Mouse (Mus musculus): Measurements from ENCODE around the gene Angptl3. TPM values are rescaled to one million over a fixed set of nuclear protein-coding genes. Genes with fewer than 3 reads are reported as not detected.

The Angptl3 gene
- 1.1 and 4.1 TPM in 2 replicates for polyA plus RNA-seq (2015; fragmentation: Nextera tagmentation; extraction: Ambion mirVana)

DNA sequence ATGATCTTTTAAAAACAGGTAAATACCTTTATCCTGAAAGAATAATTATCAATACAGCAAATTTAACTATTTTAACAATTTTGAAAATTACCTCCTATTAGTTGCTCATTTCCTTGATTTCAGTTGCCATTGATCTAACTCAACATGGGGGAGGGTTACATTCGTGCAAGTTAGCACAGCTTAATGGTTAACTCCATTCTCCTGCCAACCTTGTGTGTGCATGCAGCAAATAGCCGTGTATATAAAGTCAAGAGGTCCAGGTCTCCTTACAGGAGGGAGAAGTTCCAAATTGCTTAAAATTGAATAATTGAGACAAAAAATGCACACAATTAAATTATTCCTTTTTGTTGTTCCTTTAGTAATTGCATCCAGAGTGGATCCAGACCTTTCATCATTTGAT, at the start of gene Angptl3:
Gene Angptl3, plus strand, starts transcription at position 269 of the 400 bp plus-strand sequence.
- no peak within 1 kb of the TSS for H3K27ac ChIP-seq (ENCODE audit: low read length)
- H3K4me2 ChIP-seq (ENCODE audit: low read depth, low read length): no peak within 1 kb of the TSS
- H3K9ac ChIP-seq (ENCODE audit: low read length): no peak within 1 kb of the TSS
- H3K27me3 ChIP-seq (ENCODE audit: control insufficient read depth, insufficient read depth, low read depth, low read length): no peaks in the 10 kb centered on the region
- no peaks in the 10 kb centered on the region for H3K9me3 ChIP-seq (ENCODE audit: control insufficient read depth, low read length)
- WGBS: 63% methylated on average over 2 of the region's 2 CpGs
- H3K4me1 ChIP-seq (replicated peaks; ENCODE audit: control insufficient read depth, insufficient read depth, low read length): no peaks in the 10 kb centered on the region
- H3K4me3 ChIP-seq (ENCODE audit: low read length): no peak within 1 kb of the TSS
- no peaks in the 10 kb centered on the region for H3K36me3 ChIP-seq (ENCODE audit: control insufficient read depth, insufficient read depth, low read length)
- ATAC-seq (ENCODE audit: low read depth): no peak

GRCm38 (mm10) chr4:98984701-98985100, 46.1 kb upstream of the Angptl3 start:
- peaks cover 18% of the 10 kb centered on the region for H3K36me3 ChIP-seq (ENCODE audit: control insufficient read depth, insufficient read depth, low read length)
- H3K4me2 ChIP-seq (ENCODE audit: low read depth, low read length): no peak overlapping the region
- no peak overlapping the region for H3K4me3 ChIP-seq (ENCODE audit: low read length)
- 73% methylated on average over 8 of the region's 8 CpGs for WGBS
- H3K4me1 ChIP-seq (replicated peaks; ENCODE audit: control insufficient read depth, insufficient read depth, low read length): no peaks in the 10 kb centered on the region
- no peak overlapping the region for H3K27ac ChIP-seq (ENCODE audit: low read length)
- H3K9ac ChIP-seq (ENCODE audit: low read length): no peak overlapping the region
- H3K9me3 ChIP-seq (ENCODE audit: control insufficient read depth, low read length): no peaks in the 10 kb centered on the region
- peak; percentile 68 for ATAC-seq (ENCODE audit: low read depth)
- H3K27me3 ChIP-seq (ENCODE audit: control insufficient read depth, insufficient read depth, low read depth, low read length): no peaks in the 10 kb centered on the region

DNA sequence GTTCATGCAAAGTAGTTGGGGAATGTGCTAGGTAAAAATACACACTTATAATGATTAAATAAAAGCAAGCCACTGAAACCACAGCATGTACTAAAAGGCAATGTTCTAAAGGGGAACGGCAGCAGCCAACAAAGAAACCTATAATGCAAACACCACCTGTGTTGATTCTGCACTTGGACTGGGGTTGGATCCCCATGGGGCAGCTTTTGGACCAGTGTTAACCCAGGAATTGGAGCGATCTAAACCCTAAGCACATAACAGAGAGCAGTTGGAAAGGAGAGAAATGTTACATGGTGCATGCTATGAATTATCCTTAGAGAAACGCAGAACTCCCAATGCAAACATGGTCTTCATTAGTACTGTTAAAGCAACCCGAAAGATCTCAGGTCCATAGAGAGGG, 37.3 kb upstream of the Angptl3 start:
- ATAC-seq (ENCODE audit: low read depth): no peak
- Histone ChIP-seq H3K9me3 (ENCODE audit: control insufficient read depth, low read length) (no peaks in the 10 kb centered on the region), H3K27me3 (ENCODE audit: control insufficient read depth, insufficient read depth, low read depth, low read length) (no peaks in the 10 kb centered on the region), H3K36me3 (ENCODE audit: control insufficient read depth, insufficient read depth, low read length) (peaks cover 5% of the 10 kb centered on the region; the same call in 1 of the 2 replicates), H3K9ac (ENCODE audit: low read length) (no peak overlapping the region), H3K4me1 (replicated peaks; ENCODE audit: control insufficient read depth, insufficient read depth, low read length) (no peaks in the 10 kb centered on the region), H3K4me3 (ENCODE audit: low read length) (no peak overlapping the region), H3K4me2 (ENCODE audit: low read depth, low read length) (no peak overlapping the region), H3K27ac (ENCODE audit: low read length) (no peak overlapping the region)
- 70% methylated on average over 4 of the region's 4 CpGs for WGBS

- Histone ChIP-seq H3K27me3 (ENCODE audit: control insufficient read depth, insufficient read depth, low read depth, low read length) (no peaks in the 10 kb centered on the region), H3K9me3 (ENCODE audit: control insufficient read depth, low read length) (no peaks in the 10 kb centered on the region), H3K4me3 (ENCODE audit: low read length) (no peak overlapping the region), H3K36me3 (ENCODE audit: control insufficient read depth, insufficient read depth, low read length) (peaks cover 7% of the 10 kb centered on the region), H3K9ac (ENCODE audit: low read length) (no peak overlapping the region), H3K4me2 (ENCODE audit: low read depth, low read length) (no peak overlapping the region), H3K27ac (ENCODE audit: low read length) (no peak overlapping the region), H3K4me1 (replicated peaks; ENCODE audit: control insufficient read depth, insufficient read depth, low read length) (no peaks in the 10 kb centered on the region)
- ATAC-seq (ENCODE audit: low read depth): no peak
- WGBS: 92% methylated on average over 2 of the region's 2 CpGs
Measured at GRCm38 (mm10) chr4:99005574-99005973, 25.2 kb upstream of the Angptl3 start.

- H3K27ac ChIP-seq (ENCODE audit: low read length): no peak overlapping the region
- H3K27me3 ChIP-seq (ENCODE audit: control insufficient read depth, insufficient read depth, low read depth, low read length): no peaks in the 10 kb centered on the region
- no peak overlapping the region for H3K4me3 ChIP-seq (ENCODE audit: low read length)
- no peak for ATAC-seq (ENCODE audit: low read depth)
- peaks cover 7% of the 10 kb centered on the region for H3K36me3 ChIP-seq (ENCODE audit: control insufficient read depth, insufficient read depth, low read length)
- H3K9ac ChIP-seq (ENCODE audit: low read length): no peak overlapping the region
- 65% methylated on average over 2 of the region's 2 CpGs for WGBS
- no peaks in the 10 kb centered on the region for H3K4me1 ChIP-seq (replicated peaks; ENCODE audit: control insufficient read depth, insufficient read depth, low read length)
- H3K9me3 ChIP-seq (ENCODE audit: control insufficient read depth, low read length): no peaks in the 10 kb centered on the region
- H3K4me2 ChIP-seq (ENCODE audit: low read depth, low read length): no peak overlapping the region
Measured at GRCm38 (mm10) chr4:99006319-99006718, 24.4 kb upstream of the Angptl3 start.

DNA sequence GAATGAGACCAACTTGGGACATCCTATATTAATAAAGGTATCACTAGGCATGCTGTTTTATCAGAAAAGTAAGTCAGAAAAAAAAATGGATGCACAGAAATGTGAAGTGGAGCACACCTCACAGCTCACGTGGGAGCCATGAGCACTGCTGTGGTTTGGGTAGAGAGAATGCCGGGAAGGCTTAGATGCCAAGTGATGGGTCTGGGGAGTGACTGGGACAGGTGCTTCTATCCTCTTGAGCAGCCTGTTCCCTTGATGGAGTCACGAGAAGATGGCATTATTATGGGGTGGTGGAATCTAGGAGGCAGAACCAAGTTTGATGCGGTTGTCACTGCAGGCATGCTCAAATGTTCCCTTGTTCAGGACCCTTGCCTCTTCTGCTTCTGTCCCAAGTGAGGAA, 19.7 kb upstream of the Angptl3 start:
- H3K4me1 ChIP-seq (replicated peaks; ENCODE audit: control insufficient read depth, insufficient read depth, low read length): no peaks in the 10 kb centered on the region
- no peaks in the 10 kb centered on the region for H3K27me3 ChIP-seq (ENCODE audit: control insufficient read depth, insufficient read depth, low read depth, low read length)
- no peak overlapping the region for H3K9ac ChIP-seq (ENCODE audit: low read length)
- WGBS: 82% methylated on average over 4 of the region's 4 CpGs
- no peak overlapping the region for H3K4me3 ChIP-seq (ENCODE audit: low read length)
- no peak for ATAC-seq (ENCODE audit: low read depth)
- H3K9me3 ChIP-seq (ENCODE audit: control insufficient read depth, low read length): no peaks in the 10 kb centered on the region
- H3K4me2 ChIP-seq (ENCODE audit: low read depth, low read length): no peak overlapping the region
- H3K27ac ChIP-seq (ENCODE audit: low read length): no peak overlapping the region
- peaks cover 10% of the 10 kb centered on the region; the same call in 1 of the 2 replicates for H3K36me3 ChIP-seq (ENCODE audit: control insufficient read depth, insufficient read depth, low read length)

- H3K27me3 ChIP-seq (ENCODE audit: control insufficient read depth, insufficient read depth, low read depth, low read length): no peaks in the 10 kb centered on the region
- ATAC-seq (ENCODE audit: low read depth): no peak
- no peak overlapping the region for H3K27ac ChIP-seq (ENCODE audit: low read length)
- H3K4me2 ChIP-seq (ENCODE audit: low read depth, low read length): no peak overlapping the region
- no peak overlapping the region for H3K9ac ChIP-seq (ENCODE audit: low read length)
- H3K4me1 ChIP-seq (replicated peaks; ENCODE audit: control insufficient read depth, insufficient read depth, low read length): no peaks in the 10 kb centered on the region
- H3K4me3 ChIP-seq (ENCODE audit: low read length): no peak overlapping the region
- WGBS: 94% methylated on average over 8 of the region's 8 CpGs
- H3K9me3 ChIP-seq (ENCODE audit: control insufficient read depth, low read length): no peaks in the 10 kb centered on the region
- H3K36me3 ChIP-seq (ENCODE audit: control insufficient read depth, insufficient read depth, low read length): no peaks in the 10 kb centered on the region
Measured at GRCm38 (mm10) chr4:99022221-99022620, 8.5 kb upstream of the Angptl3 start.

GRCm38 (mm10) chr4:99028377-99028776, 2.4 kb upstream of the Angptl3 start:
- H3K27me3 ChIP-seq (ENCODE audit: control insufficient read depth, insufficient read depth, low read depth, low read length): no peaks in the 10 kb centered on the region
- no peak overlapping the region for H3K4me2 ChIP-seq (ENCODE audit: low read depth, low read length)
- no peak for ATAC-seq (ENCODE audit: low read depth)
- H3K36me3 ChIP-seq (ENCODE audit: control insufficient read depth, insufficient read depth, low read length): no peaks in the 10 kb centered on the region
- H3K9me3 ChIP-seq (ENCODE audit: control insufficient read depth, low read length): no peaks in the 10 kb centered on the region
- 76% methylated on average over 5 of the region's 5 CpGs for WGBS
- no peaks in the 10 kb centered on the region for H3K4me1 ChIP-seq (replicated peaks; ENCODE audit: control insufficient read depth, insufficient read depth, low read length)
- H3K27ac ChIP-seq (ENCODE audit: low read length): no peak overlapping the region
- H3K4me3 ChIP-seq (ENCODE audit: low read length): no peak overlapping the region
- H3K9ac ChIP-seq (ENCODE audit: low read length): no peak overlapping the region

DNA sequence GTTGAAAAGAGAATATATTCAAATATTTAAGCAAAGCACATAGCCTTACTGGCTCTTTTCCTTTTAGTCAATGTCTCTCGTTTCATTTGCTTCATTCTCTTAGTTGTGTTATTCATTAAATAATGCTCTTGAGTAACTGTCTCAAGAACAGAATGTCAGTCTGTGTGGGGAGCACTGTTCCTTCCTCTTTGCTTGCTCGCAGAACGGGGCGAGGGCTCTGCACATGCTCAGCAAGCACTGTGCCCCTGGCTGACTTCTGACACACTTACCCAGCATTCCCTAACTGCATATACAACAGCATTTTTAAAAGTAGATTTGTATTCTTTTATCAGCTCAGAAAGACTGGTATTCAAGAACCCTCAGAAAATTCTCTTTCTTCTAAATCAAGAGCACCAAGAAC, 2.2 kb downstream of the Angptl3 start:
- no peak overlapping the region for H3K9ac ChIP-seq (ENCODE audit: low read length)
- no peak overlapping the region for H3K4me2 ChIP-seq (ENCODE audit: low read depth, low read length)
- ATAC-seq (ENCODE audit: low read depth): no peak
- no peaks in the 10 kb centered on the region for H3K27me3 ChIP-seq (ENCODE audit: control insufficient read depth, insufficient read depth, low read depth, low read length)
- H3K4me1 ChIP-seq (replicated peaks; ENCODE audit: control insufficient read depth, insufficient read depth, low read length): no peaks in the 10 kb centered on the region
- H3K9me3 ChIP-seq (ENCODE audit: control insufficient read depth, low read length): no peaks in the 10 kb centered on the region
- no peaks in the 10 kb centered on the region for H3K36me3 ChIP-seq (ENCODE audit: control insufficient read depth, insufficient read depth, low read length)
- H3K27ac ChIP-seq (ENCODE audit: low read length): no peak overlapping the region
- no peak overlapping the region for H3K4me3 ChIP-seq (ENCODE audit: low read length)
- 63% methylated on average over 4 of the region's 4 CpGs for WGBS

DNA sequence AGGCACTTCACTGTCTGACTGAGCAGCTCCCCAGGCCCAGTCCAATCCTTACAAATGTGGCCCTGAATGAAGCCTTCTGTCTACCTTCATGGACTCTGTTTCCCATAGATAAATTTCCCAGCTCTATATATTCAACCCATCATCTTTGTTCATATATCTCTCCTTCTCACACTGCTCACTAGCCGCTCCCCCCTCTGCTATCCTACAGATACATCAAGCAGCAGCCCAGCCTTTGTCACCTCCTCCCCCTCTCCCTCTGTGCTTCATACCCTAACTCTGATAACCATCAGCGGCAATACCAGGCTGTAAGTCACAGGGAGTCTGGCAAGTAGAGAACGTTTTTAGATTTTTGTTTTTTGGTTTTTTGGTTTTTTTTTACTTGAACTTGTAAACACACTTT, 14.1 kb downstream of the Angptl3 start:
- Histone ChIP-seq H3K36me3 (ENCODE audit: control insufficient read depth, insufficient read depth, low read length) (peaks cover 12% of the 10 kb centered on the region), H3K9me3 (ENCODE audit: control insufficient read depth, low read length) (no peaks in the 10 kb centered on the region), H3K9ac (ENCODE audit: low read length) (no peak overlapping the region), H3K4me1 (replicated peaks; ENCODE audit: control insufficient read depth, insufficient read depth, low read length) (no peaks in the 10 kb centered on the region), H3K4me3 (ENCODE audit: low read length) (no peak overlapping the region), H3K27me3 (ENCODE audit: control insufficient read depth, insufficient read depth, low read depth, low read length) (no peaks in the 10 kb centered on the region), H3K4me2 (ENCODE audit: low read depth, low read length) (no peak overlapping the region), H3K27ac (ENCODE audit: low read length) (no peak overlapping the region)
- WGBS: 63% methylated on average over 3 of the region's 3 CpGs
- ATAC-seq (ENCODE audit: low read depth): no peak
